Mouse (Mus musculus): ENCODE data around the gene Slc41a3.

- TF ChIP-seq CTCF (IDR thresholded peaks at IDR 0.05; ENCODE audit: low read depth) (no peak), EP300 (optimal IDR thresholded peaks at IDR 0.05) (no peak)
Observed at GRCm38 (mm10) chr6:90695754-90696153, 91.2 kb downstream of the Slc41a3 start.

Data from stomach, postnatal 0 days (tissue).